Mouse (Mus musculus): Measurements from ENCODE around the gene Gemin7. TPM values are rescaled to one million over a fixed set of nuclear protein-coding genes. Genes with fewer than 3 reads are reported as not detected.
A peak's percentile ranks its signal among the peaks of the same experiment; 100 is the strongest.

Gemin7 gene
- polyA plus RNA-seq, 1 experiment from 2014 or later: 152 TPM

GRCm38 (mm10) chr7:19573776-19574140 is 3.6 kb downstream of the Gemin7 start:
- H3K9ac ChIP-seq: peak overlapping the region; percentile 78
- H3K36me3 ChIP-seq: peaks cover 4% of the 10 kb centered on the region; the same call in 1 of the 2 replicates
- no peak for ATAC-seq (ENCODE audit: low FRiP score, low read depth)
- H3K4me2 ChIP-seq: peak overlapping the region; percentile 87
- WGBS: 29% methylated on average over 16 of the region's 16 CpGs
- H3K27me3 ChIP-seq: peaks cover 34% of the 10 kb centered on the region
- no peaks in the 10 kb centered on the region for H3K9me3 ChIP-seq
- peak overlapping the region; percentile 74 for H3K27ac ChIP-seq (replicated peaks)
- peaks cover 37% of the 10 kb centered on the region for H3K4me1 ChIP-seq (replicated peaks)
- peak overlapping the region; percentile 77 for H3K4me3 ChIP-seq

GRCm38 (mm10) chr7:19572926-19573775 is 4.2 kb downstream of the Gemin7 start:
- Histone ChIP-seq H3K36me3 (peaks cover 4% of the 10 kb centered on the region; the same call in 1 of the 2 replicates), H3K9me3 (no peaks in the 10 kb centered on the region), H3K27me3 (peaks cover 28% of the 10 kb centered on the region), H3K4me1 (replicated peaks) (peaks cover 37% of the 10 kb centered on the region), H3K4me3 (peak overlapping the region; percentile 77), H3K4me2 (peak overlapping the region; percentile 87), H3K27ac (replicated peaks) (peak overlapping the region; percentile 74), H3K9ac (peak overlapping the region; percentile 78)
- WGBS: under 1% methylated on average over 53 of the region's 53 CpGs
- ATAC-seq (ENCODE audit: low FRiP score, low read depth): peak; percentile 85

GRCm38 (mm10) chr7:19569647-19570046 is 7.7 kb downstream of the Gemin7 start:
- 84% methylated on average over 3 of the region's 3 CpGs for WGBS

GRCm38 (mm10) chr7:19567426-19567825 is 10.0 kb downstream of the Gemin7 start:
- H3K9me3 ChIP-seq: no peaks in the 10 kb centered on the region

More at GRCm38 (mm10) chr7:19569647-19570046, 7.7 kb downstream of the Gemin7 start:
- no peak for ATAC-seq (ENCODE audit: low FRiP score, low read depth)
- H3K36me3 ChIP-seq: peaks cover 13% of the 10 kb centered on the region
- H3K9me3 ChIP-seq: no peaks in the 10 kb centered on the region
- H3K27me3 ChIP-seq: no peaks in the 10 kb centered on the region
- H3K4me3 ChIP-seq: no peak overlapping the region
- H3K27ac ChIP-seq (replicated peaks): no peak overlapping the region
- H3K9ac ChIP-seq: no peak overlapping the region
- peaks cover 27% of the 10 kb centered on the region for H3K4me1 ChIP-seq (replicated peaks)
- no peak overlapping the region for H3K4me2 ChIP-seq

GRCm38 (mm10) chr7:19565803-19566202 is 11.6 kb downstream of the Gemin7 start:
- H3K4me3 ChIP-seq: no peak overlapping the region
- H3K9ac ChIP-seq: no peak overlapping the region
- H3K27ac ChIP-seq (replicated peaks): no peak overlapping the region
- H3K4me2 ChIP-seq: no peak overlapping the region
- WGBS: 96% methylated on average over 2 of the region's 2 CpGs
- H3K27me3 ChIP-seq: no peaks in the 10 kb centered on the region
- peaks cover 20% of the 10 kb centered on the region for H3K36me3 ChIP-seq
- H3K9me3 ChIP-seq: no peaks in the 10 kb centered on the region
- no peak for ATAC-seq (ENCODE audit: low FRiP score, low read depth)
- peaks cover 16% of the 10 kb centered on the region for H3K4me1 ChIP-seq (replicated peaks)

More at GRCm38 (mm10) chr7:19567426-19567825, 10.0 kb downstream of the Gemin7 start:
- H3K4me2 ChIP-seq: no peak overlapping the region
- H3K36me3 ChIP-seq: peaks cover 20% of the 10 kb centered on the region
- no peak overlapping the region for H3K4me3 ChIP-seq
- 95% methylated on average over 8 of the region's 8 CpGs for WGBS
- H3K27ac ChIP-seq (replicated peaks): no peak overlapping the region
- H3K27me3 ChIP-seq: no peaks in the 10 kb centered on the region
- no peak for ATAC-seq (ENCODE audit: low FRiP score, low read depth)
- peaks cover 24% of the 10 kb centered on the region for H3K4me1 ChIP-seq (replicated peaks)
- H3K9ac ChIP-seq: no peak overlapping the region

GRCm38 (mm10) chr7:19564455-19564854 is 12.9 kb downstream of the Gemin7 start:
- no peak for ATAC-seq (ENCODE audit: low FRiP score, low read depth)
- no peak overlapping the region for H3K9ac ChIP-seq
- peaks cover 16% of the 10 kb centered on the region for H3K36me3 ChIP-seq
- no peaks in the 10 kb centered on the region for H3K27me3 ChIP-seq
- WGBS: 87% methylated on average over 4 of the region's 4 CpGs
- H3K27ac ChIP-seq (replicated peaks): no peak overlapping the region
- no peak overlapping the region for H3K4me2 ChIP-seq
- H3K4me3 ChIP-seq: no peak overlapping the region
- H3K4me1 ChIP-seq (replicated peaks): peaks cover 29% of the 10 kb centered on the region
- no peaks in the 10 kb centered on the region for H3K9me3 ChIP-seq

GRCm38 (mm10) chr7:19563884-19564283 is 13.5 kb downstream of the Gemin7 start:
- no peaks in the 10 kb centered on the region for H3K9me3 ChIP-seq
- peaks cover 35% of the 10 kb centered on the region for H3K4me1 ChIP-seq (replicated peaks)
- H3K27ac ChIP-seq (replicated peaks): no peak overlapping the region
- no peak overlapping the region for H3K4me3 ChIP-seq
- H3K9ac ChIP-seq: no peak overlapping the region
- H3K27me3 ChIP-seq: no peaks in the 10 kb centered on the region
- ATAC-seq (ENCODE audit: low FRiP score, low read depth): no peak
- peaks cover 16% of the 10 kb centered on the region for H3K36me3 ChIP-seq
- 88% methylated on average over 3 of the region's 3 CpGs for WGBS
- H3K4me2 ChIP-seq: no peak overlapping the region

GRCm38 (mm10) chr7:19562643-19563410 is 14.6 kb downstream of the Gemin7 start, which contains the start of gene Ppp1r37:
Gene Ppp1r37, minus strand, starts transcription at chr7:19563076.
- no peaks in the 10 kb centered on the region for H3K27me3 ChIP-seq
- no peaks in the 10 kb centered on the region for H3K9me3 ChIP-seq
- H3K4me1 ChIP-seq (replicated peaks): peaks cover 46% of the 10 kb centered on the region
- peaks cover 16% of the 10 kb centered on the region for H3K36me3 ChIP-seq
- peak within 1 kb of the TSS; percentile 79 for H3K4me3 ChIP-seq
- ATAC-seq (ENCODE audit: low FRiP score, low read depth): peak; percentile 31; the same call in 1 of the 2 replicates
- peak within 1 kb of the TSS; percentile 87 for H3K9ac ChIP-seq
- peak within 1 kb of the TSS; percentile 92 for H3K27ac ChIP-seq (replicated peaks)
- WGBS: 1% methylated on average over 19 of the region's 19 CpGs
- peak within 1 kb of the TSS; percentile 95 for H3K4me2 ChIP-seq

GRCm38 (mm10) chr7:19561765-19562642 is 15.4 kb downstream of the Gemin7 start:
- ATAC-seq (ENCODE audit: low FRiP score, low read depth): peak; percentile 91
- H3K9me3 ChIP-seq: no peaks in the 10 kb centered on the region
- H3K4me3 ChIP-seq: peak overlapping the region; percentile 79
- peak overlapping the region; percentile 87 for H3K9ac ChIP-seq
- H3K36me3 ChIP-seq: peaks cover 16% of the 10 kb centered on the region
- peaks cover 53% of the 10 kb centered on the region for H3K4me1 ChIP-seq (replicated peaks)
- under 1% methylated on average over 102 of the region's 102 CpGs for WGBS
- peak overlapping the region; percentile 92 for H3K27ac ChIP-seq (replicated peaks)
- H3K4me2 ChIP-seq: peak overlapping the region; percentile 95
- no peaks in the 10 kb centered on the region for H3K27me3 ChIP-seq

- ATAC-seq (ENCODE audit: low FRiP score, low read depth): no peak; the same call in 1 of the 2 replicates
- Histone ChIP-seq H3K27me3 (no peaks in the 10 kb centered on the region), H3K9ac (peak overlapping the region; percentile 87), H3K36me3 (peaks cover 16% of the 10 kb centered on the region), H3K4me2 (peak overlapping the region; percentile 95), H3K27ac (replicated peaks) (peak overlapping the region; percentile 92), H3K4me1 (replicated peaks) (peaks cover 59% of the 10 kb centered on the region), H3K9me3 (no peaks in the 10 kb centered on the region), H3K4me3 (peak overlapping the region; percentile 79)
- WGBS: under 1% methylated on average over 11 of the region's 11 CpGs
Measured at GRCm38 (mm10) chr7:19561431-19561764, 16.0 kb downstream of the Gemin7 start.

GRCm38 (mm10) chr7:19560491-19561260 is 16.7 kb downstream of the Gemin7 start:
- ATAC-seq (ENCODE audit: low FRiP score, low read depth): no peak
- H3K27ac ChIP-seq (replicated peaks): peak overlapping the region; percentile 92; the same call in 1 of the 2 replicates
- peaks cover 59% of the 10 kb centered on the region for H3K4me1 ChIP-seq (replicated peaks)

More at GRCm38 (mm10) chr7:19560491-19561260, 16.7 kb downstream of the Gemin7 start:
- H3K9me3 ChIP-seq: no peaks in the 10 kb centered on the region
- H3K36me3 ChIP-seq: peaks cover 16% of the 10 kb centered on the region
- peak overlapping the region; percentile 87 for H3K9ac ChIP-seq
- H3K27me3 ChIP-seq: no peaks in the 10 kb centered on the region
- H3K4me3 ChIP-seq: peak overlapping the region; percentile 79
- H3K4me2 ChIP-seq: peak overlapping the region; percentile 95
- 26% methylated on average over 11 of the region's 11 CpGs for WGBS
